Mouse (Mus musculus) MEL (cell line): ENCODE measurements at regions not wholly inside any gene's neighbourhood (a gene's known extent, or its start where the extent isn't known, plus 50 kb on each side); places are given as distances from the start of the nearest gene placed in this dataset.

ENCODE experiments used
- DNase-seq: peaks from one replicate; pipeline ENCODE4 v3.0.0; 2011; ENCODE audit warnings: low read depth, low spot score
- H3K27ac ChIP-seq: 2 replicates; pipeline ENCODE4 v1.5.1; 2012; ENCODE audit warnings: low read depth, mild to moderate bottlenecking, control low read depth, low read length, moderate library complexity; ENCODE audit not compliant: control insufficient read depth
- H3K27me3 ChIP-seq, 2 experiments: fragments of 150-350 bp in 1 of 2; sonication (generic) in 1 of 2; 2 replicates each; pipeline ENCODE4 v1.6.1; 2012; ENCODE audit warnings: low read length in 2 of 2, mild to moderate bottlenecking in 2 of 2, improper control_type of control experiment in 1 of 2, moderate library complexity in 1 of 2; ENCODE audit not compliant: insufficient read depth in 2 of 2, control insufficient read depth in 1 of 2
- H3K36me3 ChIP-seq, 2 experiments: 2 replicates each; pipeline ENCODE4 v1.6.1; 2012 to 2014; ENCODE audit warnings: low read length in 2 of 2, improper control_type of control experiment in 1 of 2, inconsistent platforms in 1 of 2, mild to moderate bottlenecking in 1 of 2; ENCODE audit not compliant: insufficient read depth in 2 of 2, control insufficient read depth in 1 of 2
- H3K4me1 ChIP-seq, 2 experiments: fragments of 150-350 bp in 1 of 2; sonication (generic) in 1 of 2; 2 replicates each; pipeline ENCODE4 v1.6.1; 2012; ENCODE audit warnings: low read length in 2 of 2, improper control_type of control experiment in 1 of 2, mild to moderate bottlenecking in 1 of 2; ENCODE audit not compliant: insufficient read depth in 2 of 2, control insufficient read depth in 1 of 2
- H3K4me3 ChIP-seq, 2 experiments: fragments of 150-350 bp in 1 of 2; sonication (generic) in 1 of 2; 2 replicates each; pipeline ENCODE4 v1.5.1; 2012; ENCODE audit warnings: low read depth in 2 of 2, low read length in 2 of 2, mild to moderate bottlenecking in 2 of 2, moderate library complexity in 2 of 2, control low read depth in 1 of 2, improper control_type of control experiment in 1 of 2; ENCODE audit not compliant: control insufficient read depth in 1 of 2, insufficient read depth in 1 of 2
- H3K79me2 ChIP-seq: 2 replicates; pipeline ENCODE4 v1.6.1; 2012; ENCODE audit warnings: mild to moderate bottlenecking, low read length, moderate library complexity; ENCODE audit not compliant: control insufficient read depth, poor library complexity, insufficient read depth
- H3K9ac ChIP-seq: 2 replicates; pipeline ENCODE4 v1.6.1; 2012; ENCODE audit warnings: low read depth, mild to moderate bottlenecking, control low read depth, low read length, moderate library complexity; ENCODE audit not compliant: control insufficient read depth, poor library complexity, severe bottlenecking
- H3K9me3 ChIP-seq: fragments of 150-350 bp; sonication (generic); replicated peaks from 2 replicates; pipeline ENCODE4 v1.6.1; 2012; ENCODE audit warnings: mild to moderate bottlenecking, low read length, improper control_type of control experiment, moderate library complexity; ENCODE audit not compliant: insufficient read depth
- CHD1 ChIP-seq: IDR thresholded peaks from 2 replicates; pipeline ENCODE4 v1.6.1; 2012; ENCODE audit warnings: low read depth, mild to moderate bottlenecking, inconsistent platforms, low read length, improper control_type of control experiment
- CHD2 ChIP-seq: IDR thresholded peaks from 2 replicates; pipeline ENCODE4 v1.6.1; 2011; ENCODE audit warnings: low read length, improper control_type of control experiment
- E2F4 ChIP-seq: IDR thresholded peaks from 2 replicates; pipeline ENCODE4 v1.6.1; 2011; ENCODE audit warnings: low read depth, low read length, improper control_type of control experiment, borderline replicate concordance
- ELF1 ChIP-seq: IDR thresholded peaks from 2 replicates; pipeline ENCODE4 v1.6.1; 2014; ENCODE audit warnings: low read depth, mild to moderate bottlenecking, inconsistent platforms, low read length, improper control_type of control experiment, moderate library complexity
- ETS1 ChIP-seq: IDR thresholded peaks from 2 replicates; pipeline ENCODE4 v1.6.1; 2012; ENCODE audit warnings: low read depth, mild to moderate bottlenecking, inconsistent platforms, low read length, improper control_type of control experiment, moderate library complexity
- KAT2A ChIP-seq: conservative IDR thresholded peaks from 2 replicates; pipeline ENCODE4 v1.6.1; 2012; ENCODE audit warnings: low read depth, low read length, improper control_type of control experiment, inconsistent platforms
- MAX ChIP-seq: IDR thresholded peaks from 2 replicates; pipeline ENCODE4 v1.6.1; 2011; ENCODE audit warnings: low read length, improper control_type of control experiment
- MAZ ChIP-seq: IDR thresholded peaks from 2 replicates; pipeline ENCODE4 v1.6.1; 2012; ENCODE audit warnings: low read depth, mild to moderate bottlenecking, inconsistent platforms, low read length, improper control_type of control experiment
- MEF2A ChIP-seq: IDR thresholded peaks from 2 replicates; pipeline ENCODE4 v1.6.1; 2014; ENCODE audit warnings: low read depth, mild to moderate bottlenecking, inconsistent platforms, low read length, improper control_type of control experiment; ENCODE audit not compliant: poor library complexity, insufficient replicate concordance, severe bottlenecking; ENCODE audit errors: extremely low read depth
- MXI1 ChIP-seq: IDR thresholded peaks from 2 replicates; pipeline ENCODE4 v1.6.1; 2011; ENCODE audit warnings: mild to moderate bottlenecking, low read depth, low read length, improper control_type of control experiment
- MYB ChIP-seq: IDR thresholded peaks from 2 replicates; pipeline ENCODE4 v1.6.1; 2011; ENCODE audit warnings: mild to moderate bottlenecking, low read depth, low read length, improper control_type of control experiment
- MYC ChIP-seq: IDR thresholded peaks from 2 replicates; pipeline ENCODE4 v1.6.1; 2011; ENCODE audit warnings: low read depth, mild to moderate bottlenecking, low read length, improper control_type of control experiment, moderate library complexity
- POLR2A ChIP-seq, 2 experiments: IDR thresholded peaks; 2 replicates each; pipeline ENCODE4 v1.6.1; 2011 to 2012; ENCODE audit warnings: low read length in 2 of 2, mild to moderate bottlenecking in 2 of 2, control low read depth in 1 of 2, improper control_type of control experiment in 1 of 2, low read depth in 1 of 2, moderate library complexity in 1 of 2; ENCODE audit not compliant: control insufficient read depth in 1 of 2, insufficient read depth in 1 of 2, poor library complexity in 1 of 2
- POLR2AphosphoS2 ChIP-seq: IDR thresholded peaks from 2 replicates; pipeline ENCODE4 v1.6.1; 2011; ENCODE audit warnings: low read length, improper control_type of control experiment
- POLR2AphosphoS5 ChIP-seq: IDR thresholded peaks from 2 replicates; pipeline ENCODE4 v1.6.1; 2012; ENCODE audit warnings: low read depth, borderline replicate concordance, mild to moderate bottlenecking, inconsistent platforms, low read length, moderate library complexity, mixed read lengths
- RAD21 ChIP-seq: IDR thresholded peaks from 2 replicates; pipeline ENCODE4 v1.6.1; 2011; ENCODE audit warnings: mild to moderate bottlenecking, low read depth, low read length, improper control_type of control experiment
- RCOR1 ChIP-seq: IDR thresholded peaks from 2 replicates; pipeline ENCODE4 v1.6.1; 2012; ENCODE audit warnings: low read depth, mild to moderate bottlenecking, inconsistent platforms, low read length, improper control_type of control experiment
- SIN3A ChIP-seq: IDR thresholded peaks from 2 replicates; pipeline ENCODE4 v1.6.1; 2012; ENCODE audit warnings: low read length, improper control_type of control experiment, inconsistent platforms
- TAL1 ChIP-seq: IDR thresholded peaks from 2 replicates; pipeline ENCODE4 v1.6.1; 2012; ENCODE audit warnings: mild to moderate bottlenecking, inconsistent platforms, low read length, moderate library complexity, mixed read lengths
- TBP ChIP-seq: IDR thresholded peaks from 2 replicates; pipeline ENCODE4 v1.8.0; 2011; ENCODE audit warnings: low read depth, low read length, improper control_type of control experiment
- TCF12 ChIP-seq: IDR thresholded peaks from 2 replicates; pipeline ENCODE4 v1.6.1; 2014; ENCODE audit warnings: low read depth, mild to moderate bottlenecking, inconsistent platforms, low read length, improper control_type of control experiment, moderate library complexity
- UBTF ChIP-seq: IDR thresholded peaks from 2 replicates; pipeline ENCODE4 v1.6.1; 2012; ENCODE audit warnings: low read depth, mild to moderate bottlenecking, inconsistent platforms, low read length, improper control_type of control experiment, moderate library complexity, borderline replicate concordance; ENCODE audit not compliant: insufficient read depth
- USF1 ChIP-seq: IDR thresholded peaks from 2 replicates; pipeline ENCODE4 v1.6.1; 2014; ENCODE audit warnings: low read depth, mild to moderate bottlenecking, inconsistent platforms, low read length, improper control_type of control experiment, moderate library complexity
- ZC3H11A ChIP-seq: IDR thresholded peaks from 2 replicates; pipeline ENCODE4 v1.6.1; 2012; ENCODE audit warnings: low read depth, mild to moderate bottlenecking, inconsistent platforms, low read length, improper control_type of control experiment
- ZKSCAN1 ChIP-seq: IDR thresholded peaks from 2 replicates; pipeline ENCODE4 v1.6.1; 2012; ENCODE audit warnings: low read depth, mild to moderate bottlenecking, inconsistent platforms, low read length, improper control_type of control experiment, moderate library complexity
- ZNF384 ChIP-seq: IDR thresholded peaks from 2 replicates; pipeline ENCODE4 v1.6.1; 2012; ENCODE audit warnings: low read depth, mild to moderate bottlenecking, inconsistent platforms, low read length, improper control_type of control experiment

DNA sequence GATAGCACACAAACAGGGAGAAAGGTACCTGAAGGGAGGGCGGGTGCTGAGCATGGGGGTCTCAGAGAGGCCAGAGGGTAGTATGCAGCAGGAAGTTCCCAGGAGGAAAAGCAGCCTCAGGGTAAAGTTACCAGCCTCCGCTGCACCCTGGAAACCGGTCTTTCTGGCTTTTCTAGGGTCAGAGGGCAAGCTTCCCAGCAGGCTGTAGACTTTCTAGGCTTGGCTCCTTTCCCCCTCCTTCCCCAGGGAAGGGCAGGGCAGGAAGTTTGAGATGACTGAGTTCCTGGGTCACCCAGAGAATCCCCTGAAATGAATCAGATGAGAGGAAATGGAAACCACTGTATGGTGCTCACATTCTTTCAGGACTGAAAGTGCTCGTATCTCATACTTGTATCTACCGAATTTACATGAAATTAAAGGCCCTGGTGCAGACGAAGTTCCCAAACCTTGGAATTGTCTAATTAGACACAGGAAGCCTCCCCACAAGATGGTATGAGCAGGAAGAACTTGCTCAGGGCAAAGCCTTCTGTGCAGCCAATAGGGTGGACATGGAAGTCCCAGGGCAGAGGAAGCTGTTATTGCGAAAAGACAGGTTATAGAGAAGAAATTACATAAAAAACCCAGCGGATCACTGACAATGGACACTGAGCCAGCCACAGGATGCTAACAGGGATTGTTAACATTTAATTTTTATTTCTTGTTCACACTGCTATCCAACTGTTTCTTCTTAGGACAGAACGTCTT lies 114.9 kb downstream of the Bcl2l11 start:
- no peak overlapping the region for H3K9ac ChIP-seq
- H3K79me2 ChIP-seq: no peaks in the 10 kb centered on the region
- H3K27ac ChIP-seq: no peak overlapping the region
- peaks cover 0 to 1% of the 10 kb centered on the region in 2 experiments; a peak in 1 of 4 replicates for H3K27me3 ChIP-seq
- no peak for TF ChIP-seq RAD21
- no peak for TF ChIP-seq CHD1
- TF ChIP-seq MEF2A: no peak
- TF ChIP-seq, all 39 proteins: peak for 0
- no peaks in the 10 kb centered on the region for H3K9me3 ChIP-seq
- no peak overlapping the region for H3K4me3 ChIP-seq
- no peaks in the 10 kb centered on the region for H3K36me3 ChIP-seq
- no peaks in the 10 kb centered on the region for H3K4me1 ChIP-seq
- no peak for DNase-seq

GRCm38 (mm10) chr2:128241280-128241665 lies 115.4 kb downstream of the Bcl2l11 start:
- no peak overlapping the region for H3K27ac ChIP-seq
- H3K79me2 ChIP-seq: no peaks in the 10 kb centered on the region

DNA sequence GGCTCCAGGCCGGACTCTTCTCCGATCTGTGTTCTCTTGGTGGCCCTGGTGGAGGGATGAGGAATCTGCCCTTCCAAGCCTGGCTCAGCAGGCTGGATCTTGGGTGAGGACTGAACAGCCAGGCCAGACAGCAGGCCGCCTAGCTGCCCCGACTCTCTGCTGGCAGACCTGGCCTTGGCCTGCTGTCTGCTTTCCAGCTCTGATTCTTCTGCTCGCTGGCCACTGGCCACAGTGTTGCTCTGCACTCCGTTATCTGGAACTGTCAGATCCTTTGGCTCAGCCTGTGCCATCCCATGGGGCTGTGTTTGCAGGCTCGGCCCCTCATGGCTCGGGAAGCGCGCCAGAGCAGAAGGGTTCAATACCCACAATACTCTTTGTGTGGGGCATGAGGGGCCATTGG lies 119.7 kb downstream of the Bcl2l11 start:
- no peaks in the 10 kb centered on the region for H3K9me3 ChIP-seq
- H3K4me1 ChIP-seq: no peaks in the 10 kb centered on the region; a peak in 2 of 4 replicates
- no peaks in the 10 kb centered on the region for H3K36me3 ChIP-seq
- H3K9ac ChIP-seq: no peak overlapping the region
- H3K79me2 ChIP-seq: no peaks in the 10 kb centered on the region
- no peak overlapping the region for H3K27ac ChIP-seq
- TF ChIP-seq MYC (no peak), TCF12 (no peak), MYB (no peak), SIN3A (no peak), ZC3H11A (no peak), UBTF (no peak), POLR2AphosphoS2 (no peak), MEF2A (no peak), ELF1 (no peak), ZNF384 (no peak), TBP (no peak), TAL1 (no peak), ZKSCAN1 (no peak), MAZ (no peak), E2F4 (no peak), POLR2A (IDR thresholded peaks at IDR 0.05; ENCODE audit: control insufficient read depth in 1 of 2, insufficient read depth in 1 of 2, low read depth in 1 of 2, low read length in 2 of 2, poor library complexity in 1 of 2) (no peak), POLR2AphosphoS5 (no peak), ETS1 (no peak)
- TF ChIP-seq, all 39 proteins: peak for 0
- no peaks in the 10 kb centered on the region; a peak in 1 of 4 replicates for H3K27me3 ChIP-seq
- H3K4me3 ChIP-seq: no peak overlapping the region
- no peak for DNase-seq

More at GRCm38 (mm10) chr2:128241280-128241665, 115.4 kb downstream of the Bcl2l11 start:
- no peaks in the 10 kb centered on the region for H3K9me3 ChIP-seq
- no peak overlapping the region for H3K9ac ChIP-seq
- H3K27me3 ChIP-seq: peaks cover 0 to 1% of the 10 kb centered on the region in 2 experiments; a peak in 1 of 4 replicates
- H3K4me3 ChIP-seq: no peak overlapping the region
- H3K36me3 ChIP-seq: no peaks in the 10 kb centered on the region
- TF ChIP-seq CHD1 (no peak), SIN3A (no peak), MXI1 (no peak), POLR2AphosphoS5 (no peak), MYB (no peak), RCOR1 (no peak), UBTF (no peak), E2F4 (no peak), KAT2A (no peak), MYC (no peak), USF1 (no peak), POLR2A (IDR thresholded peaks at IDR 0.05; ENCODE audit: control insufficient read depth in 1 of 2, insufficient read depth in 1 of 2, low read depth in 1 of 2, low read length in 2 of 2, poor library complexity in 1 of 2) (no peak), MAX (no peak), MAZ (no peak), CHD2 (no peak)
- no peak for DNase-seq
- no peaks in the 10 kb centered on the region for H3K4me1 ChIP-seq
